Mouse (Mus musculus): ENCODE results near the gene Pfkfb4.

DNA sequence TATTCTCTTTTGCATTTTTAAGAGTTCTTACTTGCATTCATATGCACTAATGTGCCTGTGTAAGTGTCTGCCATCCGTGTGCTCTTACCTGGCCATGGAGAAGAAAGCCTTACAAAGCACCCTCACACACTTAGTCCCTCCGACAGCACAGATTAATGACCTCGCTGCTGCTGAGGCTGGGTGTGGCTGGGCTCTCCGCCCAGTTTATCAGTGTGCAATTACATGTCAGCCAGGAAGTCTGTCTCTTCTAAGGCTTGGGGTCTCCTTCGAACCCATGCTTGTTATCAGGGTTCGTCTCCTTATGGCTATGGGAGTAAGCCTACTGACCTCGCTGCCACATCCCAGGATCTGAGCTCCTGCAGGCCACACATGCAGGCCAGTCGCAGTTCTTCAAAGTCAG, 23.8 kb downstream of the Pfkfb4 start:
- no peak for TF ChIP-seq CTCF (IDR thresholded peaks at IDR 0.05)
- no peak for TF ChIP-seq EP300 (IDR thresholded peaks at IDR 0.05)

All from lung, postnatal 0 days (tissue).